Mouse (Mus musculus) ES-Bruce4 (cell line): ENCODE results near the gene Nectin2. TPM values are rescaled to one million over a fixed set of nuclear protein-coding genes. Genes with fewer than 3 reads are reported as not detected.

Experiments used
- H3K27ac ChIP-seq: 2 replicates; pipeline ENCODE4 v1.5.1; 2012; ENCODE audit warnings: low read length, inconsistent platforms; ENCODE audit not compliant: insufficient read depth
- H3K27me3 ChIP-seq: 2 replicates; pipeline ENCODE4 v1.6.1; 2012; ENCODE audit warnings: mild to moderate bottlenecking, low read length, inconsistent platforms; ENCODE audit not compliant: control insufficient read depth, poor library complexity, insufficient read depth, severe bottlenecking
- H3K36me3 ChIP-seq: 2 replicates; pipeline ENCODE4 v1.6.1; 2012; ENCODE audit warnings: inconsistent platforms, mild to moderate bottlenecking, low read length, moderate library complexity; ENCODE audit not compliant: control insufficient read depth, poor library complexity, insufficient read depth, severe bottlenecking
- H3K4me1 ChIP-seq: one replicate; pipeline ENCODE4 v1.8.1; 2011; ENCODE audit warnings: low read length; ENCODE audit not compliant: control insufficient read depth, insufficient read depth
- H3K4me3 ChIP-seq: 2 replicates; pipeline ENCODE4 v1.5.1; 2011; ENCODE audit warnings: low read depth, mild to moderate bottlenecking, low read length
- H3K9ac ChIP-seq: 2 replicates; pipeline ENCODE4 v1.6.1; 2012; ENCODE audit warnings: low read depth, mild to moderate bottlenecking, inconsistent platforms; ENCODE audit not compliant: poor library complexity, severe bottlenecking
- H3K9me3 ChIP-seq: replicated peaks from 2 replicates; pipeline ENCODE4 v1.6.1; 2012; ENCODE audit warnings: mild to moderate bottlenecking, low read length, inconsistent platforms; ENCODE audit not compliant: control insufficient read depth, poor library complexity, insufficient read depth, severe bottlenecking
- CTCF ChIP-seq: IDR thresholded peaks from one replicate; pipeline ENCODE4 v1.8.1; 2011; ENCODE audit warnings: low read depth, low read length
- EP300 ChIP-seq: IDR thresholded peaks from 2 replicates; pipeline ENCODE4 v1.6.1; 2011; ENCODE audit warnings: low read depth, low read length; ENCODE audit not compliant: insufficient read depth
- POLR2A ChIP-seq: IDR thresholded peaks from one replicate; pipeline ENCODE4 v1.8.1; 2011; ENCODE audit warnings: low read length; ENCODE audit not compliant: insufficient read depth
- polyA plus RNA-seq: library from polyadenylated mRNA; stranded (reverse); fragments of >200 nt; gene quantifications from 2 replicates; pipeline ENCODE4 v1.2.4, GENCODE M21; 2011; ENCODE audit warnings: low read depth; ENCODE audit not compliant: missing spikeins, insufficient read depth, insufficient read length

Gene Nectin2
- polyA plus RNA-seq, 1 experiment = 86.7 TPM

GRCm38 (mm10) chr7:19789904-19790347, 39.6 kb upstream of the Nectin2 start:
- Histone ChIP-seq H3K27ac (peak overlapping the region; percentile 21; the same call in 1 of the 2 replicates), H3K27me3 (no peaks in the 10 kb centered on the region), H3K4me1 (peaks cover 2% of the 10 kb centered on the region), H3K4me3 (peak overlapping the region; percentile 44), H3K9ac (peak overlapping the region; percentile 13; the same call in 1 of the 2 replicates), H3K36me3 (no peaks in the 10 kb centered on the region), H3K9me3 (no peaks in the 10 kb centered on the region)
- TF ChIP-seq CTCF = peak; percentile 91
- peak; percentile 29; the same call in 1 of the 2 replicates for TF ChIP-seq EP300
- TF ChIP-seq POLR2A = no peak

- H3K36me3 ChIP-seq = no peaks in the 10 kb centered on the region
- H3K9me3 ChIP-seq = no peaks in the 10 kb centered on the region
- no peak overlapping the region for H3K9ac ChIP-seq
- TF ChIP-seq CTCF (no peak), EP300 (no peak), POLR2A (no peak)
- H3K4me1 ChIP-seq = peaks cover 4% of the 10 kb centered on the region
- H3K27ac ChIP-seq = no peak overlapping the region
- H3K27me3 ChIP-seq = no peaks in the 10 kb centered on the region
- H3K4me3 ChIP-seq = no peak overlapping the region
These were observed 35.7 kb upstream of the Nectin2 start for GRCm38 (mm10) chr7:19785874-19786458.

- Histone ChIP-seq H3K27me3 (no peaks in the 10 kb centered on the region), H3K4me3 (no peak overlapping the region), H3K4me1 (peaks cover 4% of the 10 kb centered on the region), H3K27ac (no peak overlapping the region), H3K36me3 (no peaks in the 10 kb centered on the region), H3K9ac (no peak overlapping the region), H3K9me3 (no peaks in the 10 kb centered on the region)
- TF ChIP-seq CTCF (peak; percentile 87), POLR2A (no peak), EP300 (no peak)
These were observed 34.7 kb upstream of the Nectin2 start for GRCm38 (mm10) chr7:19784764-19785535.

GRCm38 (mm10) chr7:19783630-19784029, 33.3 kb upstream of the Nectin2 start:
- H3K9me3 ChIP-seq = peaks cover 6% of the 10 kb centered on the region; the same call in 1 of the 2 replicates
- TF ChIP-seq CTCF (no peak), POLR2A (no peak)

GRCm38 (mm10) chr7:19782645-19783044, 32.4 kb upstream of the Nectin2 start:
- Histone ChIP-seq H3K36me3 (no peaks in the 10 kb centered on the region), H3K27ac (no peak overlapping the region), H3K4me1 (peaks cover 4% of the 10 kb centered on the region), H3K9ac (no peak overlapping the region), H3K4me3 (no peak overlapping the region), H3K27me3 (no peaks in the 10 kb centered on the region), H3K9me3 (peaks cover 6% of the 10 kb centered on the region; the same call in 1 of the 2 replicates)
- peak; percentile 65 for TF ChIP-seq CTCF
- no peak for TF ChIP-seq POLR2A
- TF ChIP-seq EP300 = no peak

More at GRCm38 (mm10) chr7:19783630-19784029, 33.3 kb upstream of the Nectin2 start:
- Histone ChIP-seq H3K4me1 (peaks cover 4% of the 10 kb centered on the region), H3K9ac (no peak overlapping the region), H3K27ac (no peak overlapping the region), H3K4me3 (no peak overlapping the region), H3K27me3 (no peaks in the 10 kb centered on the region), H3K36me3 (no peaks in the 10 kb centered on the region)

- no peak overlapping the region for H3K4me3 ChIP-seq
- H3K36me3 ChIP-seq = no peaks in the 10 kb centered on the region
- no peaks in the 10 kb centered on the region for H3K27me3 ChIP-seq
- TF ChIP-seq CTCF (no peak), EP300 (peak; percentile 60; the same call in 1 of the 2 replicates), POLR2A (no peak)
- peak overlapping the region; percentile 46; the same call in 1 of the 2 replicates for H3K27ac ChIP-seq
- H3K9ac ChIP-seq = no peak overlapping the region
- H3K9me3 ChIP-seq = peaks cover 6% of the 10 kb centered on the region; the same call in 1 of the 2 replicates
- H3K4me1 ChIP-seq = peaks cover 4% of the 10 kb centered on the region
These were observed 31.5 kb upstream of the Nectin2 start for GRCm38 (mm10) chr7:19781741-19782140.
